Mouse (Mus musculus) 416B (cell line): Measurements from ENCODE around the gene Vasn.
"Not testable (repeated sequence)": the region's sequence is repeated elsewhere in the genome, so short reads cannot be mapped to it uniquely, and the experiment has no call there.

Experiments used
- DNase-seq: peaks from one replicate; pipeline ENCODE4 v3.0.0; 2011; ENCODE audit warnings: low read depth

The Vasn gene

GRCm38 (mm10) chr16:4670317-4670716, 30.6 kb downstream of the Vasn start:
- no peak for DNase-seq

GRCm38 (mm10) chr16:4674091-4674490, 34.4 kb downstream of the Vasn start:
- DNase-seq, result peak; percentile 96

GRCm38 (mm10) chr16:4676836-4677235, 37.1 kb downstream of the Vasn start:
- DNase-seq, result no peak

GRCm38 (mm10) chr16:4678080-4678479, 38.3 kb downstream of the Vasn start:
- DNase-seq, result peak; percentile 23

- peak; percentile 98 for DNase-seq
These were observed 39.6 kb downstream of the Vasn start, which contains the start of gene Coro7 for GRCm38 (mm10) chr16:4679121-4680018. Gene Coro7, minus strand, starts transcription at chr16:4679777.

- DNase-seq, result not testable (repeated sequence)
These were observed 41.2 kb downstream of the Vasn start for GRCm38 (mm10) chr16:4680922-4681455.

GRCm38 (mm10) chr16:4682628-4683179, 43.0 kb downstream of the Vasn start:
- no peak for DNase-seq

GRCm38 (mm10) chr16:4683193-4683580, 43.4 kb downstream of the Vasn start:
- DNase-seq, result no peak

GRCm38 (mm10) chr16:4683581-4684456, 44.1 kb downstream of the Vasn start:
- DNase-seq, result peak; percentile 97

- no peak for DNase-seq
These were observed 44.7 kb downstream of the Vasn start for GRCm38 (mm10) chr16:4684457-4684791.

- DNase-seq, result peak; percentile 42
These were observed 49.6 kb downstream of the Vasn start for GRCm38 (mm10) chr16:4689371-4689770.
